Mouse (Mus musculus): ENCODE data around the gene Plvap.

GRCm38 (mm10) chr8:71488454-71488853 is 23.1 kb downstream of the Plvap start:
- TF ChIP-seq EP300 (IDR thresholded peaks at IDR 0.05) (no peak), CTCF (IDR thresholded peaks at IDR 0.05) (0 out of 2 replicates have a peak, but pooled peaks have one; percentile 22)

Data from lung, postnatal 0 days (tissue).